Mouse (Mus musculus) small intestine, adult 2 months (tissue): ENCODE results near the gene Wdr18.

ENCODE experiments used
- CTCF ChIP-seq: fragments of 200-500 bp; IDR thresholded peaks from 2 replicates; pipeline ENCODE4 v1.5.1; 2012; ENCODE audit warnings: low read depth, mild to moderate bottlenecking, control low read depth, inconsistent platforms, low read length, moderate library complexity, mixed read lengths; ENCODE audit not compliant: insufficient replicate concordance, insufficient read length; ENCODE audit errors: extremely low read depth
- POLR2A ChIP-seq: fragments of 200-500 bp; IDR thresholded peaks from 2 replicates; pipeline ENCODE4 v1.6.1; 2012; ENCODE audit warnings: low read depth, mild to moderate bottlenecking, control low read depth, inconsistent platforms, low read length, moderate library complexity

GRCm38 (mm10) chr10:79968181-79968580 lies 8.2 kb downstream of the Wdr18 start:
- no peak for TF ChIP-seq CTCF
- TF ChIP-seq POLR2A, result no peak
